Mouse (Mus musculus) cerebral cortex, adult 2 months (tissue): Measurements from ENCODE around the gene Asphd1.

ENCODE experiments used
- WGBS: fragments of 180-500 bp; shearing (Covaris S2); methylation state at CpG from one replicate; pipeline ENCODE4 v1.1.7; 2018; 5-methylcytosine and 5-hydroxymethylcytosine counted together

Asphd1 gene

GRCm38 (mm10) chr7:126896912-126897311, 52.5 kb downstream of the Asphd1 start:
- WGBS = 90% methylated on average over 5 of the region's 5 CpGs
